Mouse (Mus musculus) midbrain, postnatal 0 days (tissue): ENCODE measurements around the gene Rsph1. TPM values are rescaled to one million over a fixed set of nuclear protein-coding genes. Genes with fewer than 3 reads are reported as not detected.

Experiments
- ATAC-seq: fragments of 200-750 bp; cut with Nextera tagmentation; 2 replicates; pipeline ENCODE4 v1.8.0; 2017; ENCODE audit warnings: moderate number of reproducible peaks, mild to moderate bottlenecking, moderate TSS enrichment, moderate library complexity; ENCODE audit not compliant: low FRiP score
- DNase-seq: peaks from one replicate; pipeline ENCODE4 v3.0.0-alpha.2; 2015; ENCODE audit warnings: low spot score
- H3K27ac ChIP-seq: fragments of 300-500 bp; sonication (generic); 2 replicates; pipeline ENCODE4 v1.5.1; 2014; ENCODE audit warnings: low read depth, mild to moderate bottlenecking, low read length, mixed read lengths
- H3K27me3 ChIP-seq: fragments of 300-500 bp; sonication (generic); 2 replicates; pipeline ENCODE4 v1.6.1; 2014; ENCODE audit warnings: low read length, control low read depth, mixed read lengths; ENCODE audit not compliant: insufficient read depth
- H3K36me3 ChIP-seq: fragments of 300-500 bp; sonication (generic); 2 replicates; pipeline ENCODE4 v1.6.1; 2014; ENCODE audit warnings: low read length, control low read depth, mixed read lengths; ENCODE audit not compliant: insufficient read depth
- H3K4me1 ChIP-seq: fragments of 300-500 bp; sonication (generic); 2 replicates; pipeline ENCODE4 v1.6.1; 2014; ENCODE audit warnings: mild to moderate bottlenecking, control low read depth, antibody characterized with exemption, low read length, mixed read lengths; ENCODE audit not compliant: insufficient read depth
- H3K4me2 ChIP-seq: fragments of 300-500 bp; sonication (generic); 2 replicates; pipeline ENCODE4 v1.6.1; 2014; ENCODE audit warnings: low read depth, mild to moderate bottlenecking, low read length, mixed read lengths; ENCODE audit not compliant: poor library complexity, severe bottlenecking
- H3K4me3 ChIP-seq: fragments of 300-500 bp; sonication (generic); 2 replicates; pipeline ENCODE4 v1.5.1; 2014; ENCODE audit warnings: low read depth, mild to moderate bottlenecking, low read length, moderate library complexity
- H3K9ac ChIP-seq: fragments of 300-500 bp; sonication (generic); replicated peaks from 2 replicates; pipeline ENCODE4 v1.6.1; 2014; ENCODE audit warnings: mild to moderate bottlenecking, low read length, moderate library complexity, mixed read lengths; ENCODE audit not compliant: poor library complexity, severe bottlenecking
- H3K9me3 ChIP-seq: fragments of 300-500 bp; sonication (generic); 2 replicates; pipeline ENCODE4 v1.6.1; 2016; ENCODE audit warnings: low read length, control low read depth
- CTCF ChIP-seq: IDR thresholded peaks from 2 replicates; pipeline ENCODE4 v1.5.1; 2016; ENCODE audit warnings: antibody characterized with exemption, mild to moderate bottlenecking
- WGBS: fragments of 180-500 bp; shearing (Covaris S2); extraction: QIAGEN DNeasy Blood & Tissue Kit; methylation state at CpG from one replicate; pipeline ENCODE4 v1.1.7; 2014; 5-methylcytosine and 5-hydroxymethylcytosine counted together
- polyA plus RNA-seq: library from polyadenylated mRNA; unstranded; fragments of >200 nt; fragmentation: Nextera tagmentation; extraction: Ambion mirVana; gene quantifications from 2 replicates; pipeline ENCODE4 v1.2.1, GENCODE M21; 2015
- total RNA-seq: library from RNA; depleted of rRNA; stranded (reverse); fragments of >200 nt; gene quantifications from 2 replicates; pipeline ENCODE4 v1.2.3, GENCODE M21; 2014

Rsph1 gene
- total and polyA plus RNA-seq, 2 experiments from 2014 or later = 2.8 to 8.5 TPM

DNA sequence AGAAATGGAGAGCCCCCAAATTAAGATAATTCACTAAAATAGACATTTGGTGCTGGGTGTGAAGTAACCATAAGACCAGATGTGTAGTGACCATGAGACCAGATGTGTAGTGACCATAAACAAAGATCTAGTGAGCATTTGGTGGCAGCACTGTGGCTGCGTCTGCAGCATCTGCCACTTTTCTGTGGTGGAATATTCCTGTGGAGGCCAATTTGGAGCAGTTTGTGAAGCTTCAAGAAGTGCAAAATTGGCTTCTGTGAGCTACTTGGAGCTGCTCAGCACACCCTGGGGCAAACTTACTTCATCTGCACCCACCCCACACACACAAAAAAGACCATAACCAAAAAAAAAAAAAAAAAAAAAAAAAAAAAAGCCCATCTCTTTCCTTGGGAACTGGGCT lies 9.2 kb downstream of the Rsph1 start:
- H3K36me3 ChIP-seq = no peaks in the 10 kb centered on the region
- WGBS = 89% methylated on average over 1 of the region's 1 CpGs
- no peak for TF ChIP-seq CTCF
- H3K9ac ChIP-seq = no peak overlapping the region
- DNase-seq (no peak), ATAC-seq (no peak)
- no peak overlapping the region for H3K27ac ChIP-seq
- no peaks in the 10 kb centered on the region for H3K27me3 ChIP-seq
- no peak overlapping the region for H3K4me3 ChIP-seq
- H3K4me1 ChIP-seq = no peaks in the 10 kb centered on the region
- no peaks in the 10 kb centered on the region for H3K9me3 ChIP-seq
- no peak overlapping the region for H3K4me2 ChIP-seq

- ATAC-seq = no peak
- H3K4me1 ChIP-seq = no peaks in the 10 kb centered on the region
- DNase-seq = no peak
- H3K27ac ChIP-seq = no peak overlapping the region
- H3K4me3 ChIP-seq = no peak overlapping the region
- no peak for TF ChIP-seq CTCF
- H3K9me3 ChIP-seq = no peaks in the 10 kb centered on the region
- H3K9ac ChIP-seq = no peak overlapping the region
- WGBS = 90% methylated on average over 6 of the region's 6 CpGs
- H3K4me2 ChIP-seq = no peak overlapping the region
- no peaks in the 10 kb centered on the region for H3K27me3 ChIP-seq
- H3K36me3 ChIP-seq = no peaks in the 10 kb centered on the region
These were observed 9.6 kb downstream of the Rsph1 start for GRCm38 (mm10) chr17:31267603-31268002.

- 76% methylated on average over 4 of the region's 4 CpGs for WGBS
- no peak for ATAC-seq
These were observed 10.0 kb downstream of the Rsph1 start for GRCm38 (mm10) chr17:31267138-31267537.

DNA sequence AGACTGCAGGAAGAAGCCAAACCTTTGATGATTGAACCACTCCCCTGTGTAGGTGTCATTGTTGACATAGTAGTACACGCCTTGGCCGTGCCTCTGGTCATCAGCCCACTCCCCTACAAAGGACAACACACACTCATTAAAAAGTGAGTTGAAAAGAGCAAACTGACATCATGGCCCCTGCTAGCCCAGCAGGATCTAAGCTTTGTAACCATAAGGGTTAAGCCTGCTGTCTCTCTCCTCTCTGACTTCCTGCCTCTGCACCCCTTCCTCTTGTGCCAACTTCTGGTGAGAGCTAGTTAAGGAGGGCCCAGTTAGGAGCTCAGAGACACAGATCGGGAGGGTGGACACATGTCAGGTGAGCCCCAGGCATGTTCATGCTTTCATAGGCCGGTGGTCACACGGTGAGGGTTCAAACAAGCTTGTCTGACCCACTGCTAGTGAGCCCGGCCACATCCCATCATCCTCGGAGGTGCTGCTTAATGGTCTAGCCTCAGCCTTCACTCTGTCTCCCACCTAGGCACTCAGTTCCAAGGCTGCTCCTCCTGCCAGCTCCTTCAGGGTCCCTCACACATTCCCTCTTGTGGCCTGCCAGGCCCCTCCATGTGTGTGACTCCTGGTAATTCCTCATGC lies 10.7 kb downstream of the Rsph1 start:
- Histone ChIP-seq H3K4me3 (no peak overlapping the region), H3K36me3 (no peaks in the 10 kb centered on the region), H3K4me1 (no peaks in the 10 kb centered on the region), H3K27me3 (no peaks in the 10 kb centered on the region), H3K9me3 (no peaks in the 10 kb centered on the region), H3K9ac (no peak overlapping the region), H3K4me2 (no peak overlapping the region), H3K27ac (no peak overlapping the region)
- no peak for ATAC-seq
- no peak for TF ChIP-seq CTCF
- no peak for DNase-seq
- 86% methylated on average over 7 of the region's 7 CpGs for WGBS

More at GRCm38 (mm10) chr17:31267138-31267537, 10.0 kb downstream of the Rsph1 start:
- no peak for DNase-seq
- Histone ChIP-seq H3K4me3 (no peak overlapping the region), H3K36me3 (no peaks in the 10 kb centered on the region), H3K9me3 (no peaks in the 10 kb centered on the region), H3K27me3 (no peaks in the 10 kb centered on the region), H3K4me1 (no peaks in the 10 kb centered on the region), H3K4me2 (no peak overlapping the region), H3K9ac (no peak overlapping the region), H3K27ac (no peak overlapping the region)
- no peak for TF ChIP-seq CTCF

- Histone ChIP-seq H3K27ac (no peak overlapping the region), H3K9ac (no peak overlapping the region), H3K9me3 (no peaks in the 10 kb centered on the region), H3K4me1 (no peaks in the 10 kb centered on the region), H3K27me3 (no peaks in the 10 kb centered on the region), H3K4me2 (no peak overlapping the region), H3K36me3 (no peaks in the 10 kb centered on the region), H3K4me3 (no peak overlapping the region)
- ATAC-seq (no peak), DNase-seq (no peak)
- TF ChIP-seq CTCF = no peak
- 94% methylated on average over 9 of the region's 9 CpGs for WGBS
These were observed 11.4 kb downstream of the Rsph1 start for GRCm38 (mm10) chr17:31265831-31266230.

DNA sequence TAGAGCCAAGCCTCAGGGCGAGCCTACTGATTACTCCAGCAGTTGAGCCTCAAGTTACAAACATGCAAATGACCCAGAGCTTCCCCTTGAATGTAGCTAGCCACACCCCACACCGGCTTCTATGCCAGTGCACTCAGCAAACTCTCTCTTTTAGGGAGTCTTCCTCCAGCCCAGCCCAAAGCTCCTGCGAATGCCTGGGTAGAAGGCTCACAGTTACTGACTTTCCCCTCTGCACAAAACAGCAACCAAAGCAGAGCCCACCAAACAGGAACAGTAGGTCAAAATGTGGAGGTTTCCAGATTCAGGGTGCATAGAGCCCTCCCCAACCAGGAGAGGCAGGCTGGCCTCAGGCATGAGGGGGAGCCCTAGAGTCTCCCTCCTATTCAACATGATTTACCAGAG lies 12.0 kb downstream of the Rsph1 start:
- H3K9me3 ChIP-seq = no peaks in the 10 kb centered on the region
- no peaks in the 10 kb centered on the region for H3K27me3 ChIP-seq
- ATAC-seq (no peak), DNase-seq (no peak)
- 33% methylated on average over 3 of the region's 3 CpGs for WGBS
- no peak overlapping the region for H3K9ac ChIP-seq
- H3K36me3 ChIP-seq = no peaks in the 10 kb centered on the region
- no peak overlapping the region for H3K27ac ChIP-seq
- no peak for TF ChIP-seq CTCF
- no peak overlapping the region for H3K4me2 ChIP-seq
- H3K4me3 ChIP-seq = no peak overlapping the region
- H3K4me1 ChIP-seq = no peaks in the 10 kb centered on the region
